Mouse (Mus musculus) monocyte, adult 2 months (primary cell): ENCODE data around the gene Tob2.

Source experiments
- DNase-seq, 2 experiments: peaks; one replicate each; pipeline ENCODE4 v3.0.0; 2022; ENCODE audit warnings: low spot score in 2 of 2, low read depth in 1 of 2

The Tob2 gene

GRCm38 (mm10) chr15:81858517-81859329 is at the start of gene Tob2:
Gene Tob2, minus strand, starts transcription at chr15:81858796.
- DNase-seq, result peak in 1 of 2 experiments; percentile 33

- DNase-seq, result no peak
Measured at GRCm38 (mm10) chr15:81907953-81908352, 49.4 kb upstream of the Tob2 start.

- DNase-seq, result peak; percentile 35 to 68
Measured at GRCm38 (mm10) chr15:81904939-81905338, 46.3 kb upstream of the Tob2 start.

- DNase-seq, result no peak
Measured at GRCm38 (mm10) chr15:81898751-81899150, 40.2 kb upstream of the Tob2 start.

GRCm38 (mm10) chr15:81897607-81898285 is 39.1 kb upstream of the Tob2 start:
- no peak for DNase-seq

GRCm38 (mm10) chr15:81896407-81896806 is 37.8 kb upstream of the Tob2 start:
- no peak for DNase-seq

- no peak for DNase-seq
Measured at GRCm38 (mm10) chr15:81894002-81894401, 35.4 kb upstream of the Tob2 start.

- no peak for DNase-seq
Measured at GRCm38 (mm10) chr15:81891822-81892580, 33.4 kb upstream of the Tob2 start.

GRCm38 (mm10) chr15:81891140-81891802 is 32.7 kb upstream of the Tob2 start:
- no peak for DNase-seq

GRCm38 (mm10) chr15:81889175-81889574 is 30.6 kb upstream of the Tob2 start:
- DNase-seq, result no peak

- DNase-seq, result no peak
Measured at GRCm38 (mm10) chr15:81886795-81887550, 28.4 kb upstream of the Tob2 start.

GRCm38 (mm10) chr15:81885418-81885934 is 26.9 kb upstream of the Tob2 start:
- DNase-seq, result no peak

- DNase-seq, result no peak
Measured at GRCm38 (mm10) chr15:81882348-81882747, 23.8 kb upstream of the Tob2 start.

GRCm38 (mm10) chr15:81879531-81880401 is 21.2 kb upstream of the Tob2 start:
- no peak for DNase-seq

GRCm38 (mm10) chr15:81872262-81873136 is 13.9 kb upstream of the Tob2 start, which contains the start of gene Aco2:
Gene Aco2, plus strand, starts transcription at chr15:81872309.
- peak; percentile 98 to 99 for DNase-seq

- peak; percentile 48 to 69 for DNase-seq
Measured at GRCm38 (mm10) chr15:81871604-81872261, 13.1 kb upstream of the Tob2 start, which contains the start of gene Phf5a. Gene Phf5a, minus strand, starts transcription at chr15:81871911.

GRCm38 (mm10) chr15:81869985-81870384 is 11.4 kb upstream of the Tob2 start:
- no peak for DNase-seq

- no peak for DNase-seq
Measured at GRCm38 (mm10) chr15:81864238-81864637, 5.6 kb upstream of the Tob2 start.
